Mouse (Mus musculus): ENCODE measurements at regions not wholly inside any gene's neighbourhood (a gene's known extent, or its start where the extent isn't known, plus 50 kb on each side); places are given as distances from the start of the nearest gene placed in this dataset.

DNA sequence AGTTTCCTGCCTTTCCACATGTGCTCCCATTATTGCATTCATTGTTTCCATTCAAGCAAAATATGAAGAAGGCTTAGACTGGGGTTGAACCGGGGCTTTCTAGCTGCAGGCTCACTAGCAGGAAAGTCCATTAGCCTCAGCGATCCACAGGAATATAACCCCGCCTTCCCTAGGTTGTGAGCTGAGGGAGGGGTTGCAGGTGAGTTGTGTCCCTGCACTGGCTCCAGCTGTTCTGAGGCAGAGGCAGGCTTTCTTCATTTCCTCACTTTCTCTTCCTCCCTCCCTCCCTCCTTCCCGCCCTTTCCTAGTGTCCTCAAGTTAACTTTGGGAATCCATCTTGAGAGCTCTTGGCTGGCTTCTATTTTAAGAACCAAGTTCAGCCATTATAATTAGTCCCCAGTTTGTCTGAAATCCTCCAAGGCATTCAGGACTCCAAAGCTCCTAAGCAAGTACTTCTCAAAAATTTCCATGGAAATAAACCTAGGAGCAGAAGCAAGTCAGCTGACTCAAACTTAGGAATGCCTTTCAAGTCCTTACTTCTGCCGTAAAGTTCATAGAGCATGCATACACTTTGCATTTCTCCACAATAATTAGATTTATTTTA is 242.2 kb upstream of the Atp5g3 start:
- TF ChIP-seq CTCF (conservative IDR thresholded peaks at IDR 0.05 in 1 of 2, IDR thresholded peaks at IDR 0.05 in 1 of 2; ENCODE audit: low read depth in 2 of 2, low read length in 2 of 2) (no peak), USF1 (IDR thresholded peaks at IDR 0.05; ENCODE audit: low read depth, low read length) (no peak), KAT2A (IDR thresholded peaks at IDR 0.05; ENCODE audit: insufficient replicate concordance, low read length) (no peak), ZMIZ1 (IDR thresholded peaks at IDR 0.05; ENCODE audit: low read depth, low read length) (no peak), E2F4 (IDR thresholded peaks at IDR 0.05; ENCODE audit: insufficient replicate concordance, low read depth, low read length) (no peak), CHD1 (IDR thresholded peaks at IDR 0.05; ENCODE audit: low read depth, low read length) (no peak), ZNF384 (IDR thresholded peaks at IDR 0.05; ENCODE audit: low read depth, low read length) (no peak), POLR2A (IDR thresholded peaks at IDR 0.05; ENCODE audit: low read depth, low read length) (no peak)
